Mouse (Mus musculus) sigmoid colon, adult 10 weeks (tissue): Measurements from ENCODE around the gene Hist1h2an. TPM values are rescaled to one million over a fixed set of nuclear protein-coding genes. Genes with fewer than 3 reads are reported as not detected.

ENCODE experiments used
- polyA plus RNA-seq: library from polyadenylated mRNA; stranded (reverse); fragments of 350-450 nt; fragmentation: Illumina TruSeq; extraction: RNeasy Lipid Tissue Mini Kit (QIAGEN cat#74804); gene quantifications from one replicate; pipeline ENCODE4 v1.2.3, GENCODE M21; 2014; ENCODE audit warnings: low read depth, low replicate concordance

The Hist1h2an gene
- not detected for polyA plus RNA-seq

GRCm38 (mm10) chr13:21786899-21787629 lies at the start of gene Hist1h2an, which contains the start of gene Hist1h2bp:
Hist1h2an (minus strand) TSS chr13:21787218.
Hist1h2bp (plus strand) TSS chr13:21787461.

GRCm38 (mm10) chr13:21833461-21833860 lies 46.4 kb upstream of the Hist1h2an start, which contains the start of the genes Hist1h2ap and Hist1h2br:
Hist1h2ap (minus strand) TSS chr13:21833507.
Hist1h2br (plus strand) TSS chr13:21833743.

GRCm38 (mm10) chr13:21831418-21832394 lies 44.7 kb upstream of the Hist1h2an start, which contains the start of gene Hist1h4n:
Hist1h4n (minus strand) TSS chr13:21832196.

DNA sequence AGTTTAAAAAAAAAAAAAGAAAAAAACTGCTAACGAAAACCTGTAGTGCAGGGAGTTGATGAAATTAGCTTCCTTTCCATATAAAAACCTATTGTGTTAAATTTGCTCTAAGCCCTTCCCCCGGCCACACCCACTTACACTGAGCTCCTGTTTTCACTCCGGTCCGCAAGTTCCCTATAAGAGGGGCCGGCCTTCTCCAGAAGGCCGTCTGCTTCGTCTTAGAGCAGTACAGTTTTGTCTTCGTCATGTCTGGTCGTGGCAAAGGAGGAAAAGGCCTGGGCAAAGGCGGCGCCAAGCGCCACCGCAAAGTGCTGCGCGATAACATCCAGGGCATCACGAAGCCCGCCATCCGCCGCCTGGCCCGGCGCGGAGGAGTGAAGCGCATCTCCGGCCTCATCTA lies 24.5 kb upstream of the Hist1h2an start, which contains the start of gene Hist1h4m:
Gene Hist1h4m, plus strand, starts transcription at position 208 of the 400 bp plus-strand sequence.

GRCm38 (mm10) chr13:21810073-21810472 lies 23.1 kb upstream of the Hist1h2an start, which contains the start of the genes Hist1h2bq and Hist1h2ao:
Hist1h2bq (minus strand) TSS chr13:21810197.
Hist1h2ao (plus strand) TSS chr13:21810465.

GRCm38 (mm10) chr13:21783255-21783617 lies 3.8 kb downstream of the Hist1h2an start, which contains the start of gene Hist1h3i:
Hist1h3i (minus strand) TSS chr13:21783370.

DNA sequence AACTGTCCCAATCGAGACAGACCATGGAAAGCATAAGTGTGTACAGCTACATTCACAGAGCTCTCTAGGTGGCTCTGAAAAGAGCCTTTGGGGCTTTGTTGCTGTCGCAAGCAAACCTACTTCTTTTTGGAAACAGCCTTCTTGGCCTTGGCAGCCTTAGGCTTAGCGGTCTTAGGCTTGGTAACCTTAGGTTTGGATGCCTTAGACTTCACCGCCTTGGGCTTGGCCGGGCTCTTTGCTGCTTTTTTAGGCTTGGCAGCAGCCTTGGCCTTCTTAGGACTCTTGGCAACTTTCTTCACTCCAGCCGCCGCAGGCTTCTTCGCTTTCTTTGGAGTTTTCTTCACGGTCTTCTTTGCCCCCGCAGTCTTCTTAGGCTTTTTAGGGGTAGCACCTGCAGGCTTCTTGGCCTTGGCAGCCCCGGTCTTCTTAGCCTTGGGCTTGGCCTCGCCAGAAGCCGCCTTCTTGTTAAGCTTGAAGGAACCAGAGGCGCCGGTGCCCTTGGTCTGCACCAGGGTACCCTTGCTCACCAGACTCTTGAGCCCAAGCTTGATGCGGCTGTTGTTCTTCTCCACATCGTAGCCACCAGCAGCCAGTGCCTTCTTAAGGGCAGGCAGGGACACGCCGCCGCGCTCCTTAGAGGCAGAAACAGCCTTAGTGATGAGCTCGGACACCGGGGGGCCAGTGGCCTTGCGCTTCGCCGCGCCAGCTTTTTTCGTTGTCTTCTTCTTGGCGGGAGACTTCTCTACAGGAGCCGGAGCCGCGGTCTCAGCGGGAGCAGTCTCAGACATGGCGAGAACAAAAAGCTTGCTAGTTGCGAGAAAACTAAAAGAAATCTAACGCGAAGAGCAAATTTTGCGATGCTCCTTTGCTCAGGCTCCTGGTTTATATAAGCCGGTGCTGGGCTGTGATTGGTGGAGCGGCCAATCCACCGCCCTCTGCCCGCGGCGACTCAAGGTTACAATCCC lies 7.0 kb downstream of the Hist1h2an start, which contains the start of gene Hist1h1b:
Gene Hist1h1b, minus strand, starts transcription at position 859 of the 965 bp plus-strand sequence.

DNA sequence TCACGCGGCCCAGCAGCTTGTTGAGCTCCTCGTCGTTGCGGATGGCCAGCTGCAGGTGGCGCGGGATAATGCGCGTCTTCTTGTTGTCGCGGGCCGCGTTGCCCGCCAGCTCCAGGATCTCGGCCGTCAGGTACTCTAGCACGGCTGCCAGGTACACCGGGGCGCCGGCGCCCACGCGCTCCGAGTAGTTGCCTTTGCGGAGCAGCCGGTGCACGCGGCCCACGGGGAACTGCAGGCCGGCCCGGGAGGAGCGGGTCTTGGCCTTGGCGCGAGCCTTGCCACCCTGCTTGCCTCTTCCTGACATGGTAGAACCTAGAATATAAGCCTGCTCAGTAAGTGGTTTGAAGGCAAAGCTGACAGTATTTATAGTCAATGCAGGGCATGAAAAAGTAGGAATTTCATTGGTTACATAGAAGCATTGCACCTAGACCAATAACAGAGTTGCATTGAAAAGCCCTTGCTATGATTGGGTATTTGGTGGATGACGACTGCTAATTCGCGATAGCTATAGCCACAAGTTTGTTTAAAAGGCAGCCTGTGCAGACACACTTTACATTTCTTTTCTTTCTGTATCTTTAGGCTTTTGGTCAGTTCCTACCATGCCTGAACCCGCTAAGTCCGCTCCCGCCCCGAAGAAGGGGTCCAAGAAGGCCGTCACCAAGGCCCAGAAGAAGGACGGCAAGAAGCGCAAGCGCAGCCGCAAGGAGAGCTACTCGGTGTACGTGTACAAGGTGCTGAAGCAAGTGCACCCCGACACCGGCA lies 33.3 kb downstream of the Hist1h2an start, which contains the start of the genes Hist1h2ak and Hist1h2bn:
Gene Hist1h2ak, minus strand, starts transcription at position 304 of the 762 bp plus-strand sequence.
Gene Hist1h2bn, plus strand, starts transcription at position 600 of the 762 bp plus-strand sequence.

GRCm38 (mm10) chr13:21750159-21751017 lies 36.6 kb downstream of the Hist1h2an start, which contains the start of gene Hist1h4k:
Hist1h4k (minus strand) TSS chr13:21750505.

Other genes with a start within 250 kb of the Hist1h2an start
- gene Olfr1366, start 244.4 kb downstream of the Hist1h2an start, polyA plus RNA-seq, result not detected
- gene Olfr1535, start 227.3 kb downstream of the Hist1h2an start, polyA plus RNA-seq, result not detected
- not detected for gene Olfr1364, start 205.5 kb downstream of the Hist1h2an start, polyA plus RNA-seq
- not detected for gene Olfr1362, start 173.2 kb downstream of the Hist1h2an start, polyA plus RNA-seq
- gene Olfr11, start 144.7 kb downstream of the Hist1h2an start, polyA plus RNA-seq, result not detected
- gene Olfr1361, start 123.8 kb downstream of the Hist1h2an start, polyA plus RNA-seq, result not detected
- gene Olfr1360, start 109.8 kb downstream of the Hist1h2an start, polyA plus RNA-seq, result not detected
- gene Olfr1359, start 89.1 kb downstream of the Hist1h2an start, polyA plus RNA-seq, result not detected
- gene Hist1h2bl, start 71.1 kb downstream of the Hist1h2an start, polyA plus RNA-seq, result not detected
- gene Hist1h2ai, start 70.8 kb downstream of the Hist1h2an start, polyA plus RNA-seq, result not detected
- not detected for gene Hist1h3h, start 69.6 kb downstream of the Hist1h2an start, polyA plus RNA-seq
- not detected for gene Hist1h2bm, start 65.2 kb downstream of the Hist1h2an start, polyA plus RNA-seq
- 4.2 TPM for gene Hist1h4j, start 52.2 kb downstream of the Hist1h2an start, polyA plus RNA-seq
- gene Hist1h4k, start 36.7 kb downstream of the Hist1h2an start, polyA plus RNA-seq, result not detected
- not detected for gene Hist1h2ak, start 33.4 kb downstream of the Hist1h2an start, polyA plus RNA-seq
- gene Hist1h2bn, start 33.1 kb downstream of the Hist1h2an start, polyA plus RNA-seq, result not detected
- not detected for gene Hist1h1b, start 6.6 kb downstream of the Hist1h2an start, polyA plus RNA-seq
- not detected for gene Hist1h3i, start 3.8 kb downstream of the Hist1h2an start, polyA plus RNA-seq
- not detected for gene Hist1h2bp, start 243 bp upstream of the Hist1h2an start, polyA plus RNA-seq
- gene Hist1h2bq, start 23.0 kb upstream of the Hist1h2an start, polyA plus RNA-seq, result 1.1 TPM
- not detected for gene Hist1h2ao, start 23.2 kb upstream of the Hist1h2an start, polyA plus RNA-seq
- gene Hist1h4m, start 24.5 kb upstream of the Hist1h2an start, polyA plus RNA-seq, result not detected
- not detected for gene Hist1h4n, start 45.0 kb upstream of the Hist1h2an start, polyA plus RNA-seq
- gene Hist1h2ap, start 46.3 kb upstream of the Hist1h2an start, polyA plus RNA-seq, result not detected
- gene Hist1h2br, start 46.5 kb upstream of the Hist1h2an start, polyA plus RNA-seq, result 5.3 TPM
- 1.9 TPM for gene Zfp184, start 157.9 kb upstream of the Hist1h2an start, polyA plus RNA-seq
- gene Pom121l2, start 194.0 kb upstream of the Hist1h2an start, polyA plus RNA-seq, result not detected
- 1.4 TPM for gene Prss16, start 222.5 kb upstream of the Hist1h2an start, polyA plus RNA-seq
- not detected for gene Hist1h2ah, start 248.3 kb upstream of the Hist1h2an start, polyA plus RNA-seq
- gene Hist1h2bk, start 248.7 kb upstream of the Hist1h2an start, polyA plus RNA-seq, result not detected